Mouse (Mus musculus): ENCODE measurements at regions not wholly inside any gene's neighbourhood (a gene's known extent, or its start where the extent isn't known, plus 50 kb on each side); places are given as distances from the start of the nearest gene placed in this dataset.

DNA sequence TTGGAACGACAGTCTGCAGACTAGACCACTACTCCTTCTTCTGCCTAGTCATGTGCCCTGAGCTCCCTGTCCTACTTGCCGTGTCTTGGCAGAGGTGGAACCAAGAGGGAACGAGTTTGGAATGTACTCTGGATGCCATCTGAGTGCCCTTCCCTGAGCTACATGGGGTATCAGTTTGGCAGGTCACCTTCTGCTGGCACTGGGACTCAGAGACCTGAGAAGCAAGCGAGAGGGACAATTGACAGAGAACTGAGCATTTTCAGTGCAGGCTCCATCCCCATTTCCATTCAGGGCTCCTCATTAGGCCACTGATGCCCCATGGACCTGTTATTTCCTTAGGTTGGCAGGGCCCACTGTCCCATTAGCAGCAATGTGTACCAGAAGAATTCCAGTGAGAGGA lies 61.5 kb upstream of the Zfp648 start:
- TF ChIP-seq CTCF (IDR thresholded peaks at IDR 0.05; ENCODE audit: borderline replicate concordance, control insufficient read depth, extremely low read depth, insufficient read depth, low read length, poor library complexity): no peak
- no peak for TF ChIP-seq POLR2A (IDR thresholded peaks at IDR 0.05; ENCODE audit: control insufficient read depth, extremely low read depth, insufficient read depth, low read length, poor library complexity)
- WGBS: 92% methylated on average over 4 of the region's 4 CpGs
- Histone ChIP-seq H3K27me3 (ENCODE audit: control insufficient read depth, insufficient read depth, low read length) (no peaks in the 10 kb centered on the region), H3K27ac (ENCODE audit: control insufficient read depth, insufficient read depth, low read length) (no peak overlapping the region), H3K36me3 (ENCODE audit: control insufficient read depth, insufficient read depth, low read length) (no peaks in the 10 kb centered on the region), H3K4me3 (ENCODE audit: control insufficient read depth, insufficient read depth, low read length) (no peak overlapping the region), H3K4me1 (replicated peaks; ENCODE audit: control insufficient read depth, insufficient read depth, low read length) (no peaks in the 10 kb centered on the region)
- no peak for DNase-seq

DNA sequence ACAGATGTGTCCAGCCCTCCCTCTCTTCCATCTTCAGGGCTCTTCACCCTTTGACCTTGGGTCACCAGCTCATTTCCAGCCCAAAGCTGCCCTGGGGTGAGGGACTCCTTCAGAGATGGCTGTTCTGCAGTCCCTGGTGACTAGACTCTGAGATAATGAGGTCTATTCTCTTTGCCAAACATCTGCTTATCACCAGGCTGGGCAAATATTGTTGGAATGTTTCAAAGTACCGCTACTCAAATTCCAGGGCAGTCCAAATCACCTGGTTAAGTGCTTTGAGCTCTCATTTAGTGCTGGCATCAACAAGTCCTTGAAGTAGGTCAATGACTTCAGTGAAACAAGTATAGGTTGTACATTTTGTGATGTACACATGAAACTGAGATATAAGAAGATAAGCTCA lies 57.3 kb upstream of the Zfp648 start:
- no peaks in the 10 kb centered on the region for H3K36me3 ChIP-seq (ENCODE audit: control insufficient read depth, insufficient read depth, low read length)
- H3K4me3 ChIP-seq (ENCODE audit: control insufficient read depth, insufficient read depth, low read length): no peak overlapping the region
- no peak overlapping the region for H3K27ac ChIP-seq (ENCODE audit: control insufficient read depth, insufficient read depth, low read length)
- TF ChIP-seq CTCF (IDR thresholded peaks at IDR 0.05; ENCODE audit: borderline replicate concordance, control insufficient read depth, extremely low read depth, insufficient read depth, low read length, poor library complexity): no peak
- no peaks in the 10 kb centered on the region for H3K4me1 ChIP-seq (replicated peaks; ENCODE audit: control insufficient read depth, insufficient read depth, low read length)
- no peaks in the 10 kb centered on the region for H3K27me3 ChIP-seq (ENCODE audit: control insufficient read depth, insufficient read depth, low read length)
- no peak for DNase-seq
- 82% methylated on average over 1 of the region's 1 CpGs for WGBS

DNA sequence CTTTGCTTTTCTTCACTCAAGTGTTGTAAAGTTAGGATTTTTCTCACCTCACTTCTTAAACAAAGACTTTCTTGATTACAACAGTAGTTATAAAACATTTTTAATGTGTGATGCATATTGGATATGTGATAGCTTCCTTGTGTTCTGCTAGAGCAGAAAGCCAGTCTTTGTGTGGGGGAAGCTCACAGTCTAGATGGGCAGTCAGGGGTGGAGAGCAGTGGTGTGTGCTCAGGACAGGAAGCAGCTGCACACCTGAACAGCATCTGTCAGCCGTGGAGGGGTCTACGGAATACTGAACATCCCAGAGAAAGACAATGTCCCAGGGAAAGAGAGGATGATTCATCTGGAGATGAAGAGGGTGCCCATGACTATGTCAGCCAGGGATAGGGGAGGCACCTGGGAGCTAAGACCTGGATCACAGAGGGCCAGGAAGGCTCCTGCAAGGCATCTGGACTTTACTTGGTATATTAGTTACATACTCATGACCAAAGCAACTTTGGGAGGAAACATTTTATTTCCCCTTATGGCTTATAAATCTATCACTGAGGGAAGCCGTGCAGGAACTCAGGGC lies 53.9 kb upstream of the Zfp648 start:
- no peaks in the 10 kb centered on the region for H3K4me1 ChIP-seq (replicated peaks; ENCODE audit: control insufficient read depth, insufficient read depth, low read length)
- H3K36me3 ChIP-seq (ENCODE audit: control insufficient read depth, insufficient read depth, low read length): no peaks in the 10 kb centered on the region
- no peaks in the 10 kb centered on the region for H3K27me3 ChIP-seq (ENCODE audit: control insufficient read depth, insufficient read depth, low read length)
- TF ChIP-seq POLR2A (IDR thresholded peaks at IDR 0.05; ENCODE audit: control insufficient read depth, extremely low read depth, insufficient read depth, low read length, poor library complexity) (no peak), CTCF (IDR thresholded peaks at IDR 0.05; ENCODE audit: borderline replicate concordance, control insufficient read depth, extremely low read depth, insufficient read depth, low read length, poor library complexity) (no peak)
- 58% methylated on average over 3 of the region's 3 CpGs for WGBS
- no peak overlapping the region for H3K27ac ChIP-seq (ENCODE audit: control insufficient read depth, insufficient read depth, low read length)
- no peak for DNase-seq
- no peak overlapping the region for H3K4me3 ChIP-seq (ENCODE audit: control insufficient read depth, insufficient read depth, low read length)

DNA sequence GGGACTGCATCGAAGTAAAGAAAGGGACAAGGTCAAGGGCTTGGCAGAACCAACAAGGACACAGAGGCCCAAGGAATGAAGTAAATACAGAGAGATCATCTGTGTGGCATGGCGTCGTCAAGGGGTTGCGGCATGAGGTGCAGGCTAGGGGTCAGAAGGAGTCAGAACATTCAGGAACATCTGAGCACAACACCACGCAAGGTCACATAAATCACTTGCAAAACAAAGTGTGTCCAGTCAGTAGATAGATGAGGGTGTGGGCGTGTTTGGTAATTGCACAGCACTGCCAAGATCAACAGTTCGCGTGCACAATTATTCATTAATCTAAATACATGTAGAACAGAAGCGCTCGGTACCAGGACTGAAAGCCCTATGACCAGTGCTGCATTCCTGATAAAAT lies 52.0 kb upstream of the Zfp648 start:
- DNase-seq: no peak
- Histone ChIP-seq H3K4me1 (replicated peaks; ENCODE audit: control insufficient read depth, insufficient read depth, low read length) (no peaks in the 10 kb centered on the region), H3K36me3 (ENCODE audit: control insufficient read depth, insufficient read depth, low read length) (no peaks in the 10 kb centered on the region), H3K27ac (ENCODE audit: control insufficient read depth, insufficient read depth, low read length) (no peak overlapping the region), H3K27me3 (ENCODE audit: control insufficient read depth, insufficient read depth, low read length) (no peaks in the 10 kb centered on the region), H3K4me3 (ENCODE audit: control insufficient read depth, insufficient read depth, low read length) (no peak overlapping the region)
- TF ChIP-seq POLR2A (IDR thresholded peaks at IDR 0.05; ENCODE audit: control insufficient read depth, extremely low read depth, insufficient read depth, low read length, poor library complexity): no peak
- TF ChIP-seq CTCF (IDR thresholded peaks at IDR 0.05; ENCODE audit: borderline replicate concordance, control insufficient read depth, extremely low read depth, insufficient read depth, low read length, poor library complexity): no peak
- 91% methylated on average over 10 of the region's 10 CpGs for WGBS

DNA sequence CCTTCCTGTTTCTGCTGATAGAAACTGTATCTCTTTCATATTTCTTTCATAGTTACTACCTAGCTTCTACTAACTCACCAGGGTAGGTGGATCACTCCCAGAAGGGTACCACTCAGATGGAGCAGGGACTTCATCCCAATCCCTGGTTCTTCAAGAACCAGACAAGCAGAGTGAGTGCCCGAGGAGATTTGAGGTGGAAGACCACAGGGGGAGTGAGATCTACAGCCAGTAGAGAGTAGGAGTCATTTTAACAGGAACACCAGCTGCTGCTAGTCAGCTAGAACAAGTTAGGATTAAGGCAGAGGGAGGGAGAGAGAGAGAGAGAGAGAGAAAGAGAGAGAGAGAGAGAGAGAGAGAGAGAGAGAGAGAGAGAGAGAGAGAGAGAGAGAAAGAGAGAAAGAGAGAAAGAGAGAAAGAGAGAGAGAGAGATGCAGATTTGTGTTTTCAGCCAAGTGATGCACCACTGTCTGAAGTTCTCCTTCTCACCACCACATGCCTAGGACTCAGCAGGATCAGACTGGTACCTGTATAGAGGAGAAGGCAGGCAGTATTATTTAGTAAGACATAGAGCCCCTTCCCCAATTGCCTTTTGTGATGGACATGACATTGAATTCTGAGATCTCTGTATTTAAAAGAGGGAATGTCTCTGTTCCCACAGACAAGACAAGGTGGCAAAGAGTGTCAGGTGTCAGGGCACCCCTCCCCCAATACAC lies 51.4 kb upstream of the Zfp648 start:
- DNase-seq: no peak
- Histone ChIP-seq H3K4me3 (ENCODE audit: control insufficient read depth, insufficient read depth, low read length) (no peak overlapping the region), H3K4me1 (replicated peaks; ENCODE audit: control insufficient read depth, insufficient read depth, low read length) (no peaks in the 10 kb centered on the region), H3K36me3 (ENCODE audit: control insufficient read depth, insufficient read depth, low read length) (no peaks in the 10 kb centered on the region), H3K27me3 (ENCODE audit: control insufficient read depth, insufficient read depth, low read length) (no peaks in the 10 kb centered on the region), H3K27ac (ENCODE audit: control insufficient read depth, insufficient read depth, low read length) (no peak overlapping the region)
- WGBS: 71% methylated on average over 1 of the region's 1 CpGs
- TF ChIP-seq POLR2A (IDR thresholded peaks at IDR 0.05; ENCODE audit: control insufficient read depth, extremely low read depth, insufficient read depth, low read length, poor library complexity) (no peak), CTCF (IDR thresholded peaks at IDR 0.05; ENCODE audit: borderline replicate concordance, control insufficient read depth, extremely low read depth, insufficient read depth, low read length, poor library complexity) (no peak)

DNA sequence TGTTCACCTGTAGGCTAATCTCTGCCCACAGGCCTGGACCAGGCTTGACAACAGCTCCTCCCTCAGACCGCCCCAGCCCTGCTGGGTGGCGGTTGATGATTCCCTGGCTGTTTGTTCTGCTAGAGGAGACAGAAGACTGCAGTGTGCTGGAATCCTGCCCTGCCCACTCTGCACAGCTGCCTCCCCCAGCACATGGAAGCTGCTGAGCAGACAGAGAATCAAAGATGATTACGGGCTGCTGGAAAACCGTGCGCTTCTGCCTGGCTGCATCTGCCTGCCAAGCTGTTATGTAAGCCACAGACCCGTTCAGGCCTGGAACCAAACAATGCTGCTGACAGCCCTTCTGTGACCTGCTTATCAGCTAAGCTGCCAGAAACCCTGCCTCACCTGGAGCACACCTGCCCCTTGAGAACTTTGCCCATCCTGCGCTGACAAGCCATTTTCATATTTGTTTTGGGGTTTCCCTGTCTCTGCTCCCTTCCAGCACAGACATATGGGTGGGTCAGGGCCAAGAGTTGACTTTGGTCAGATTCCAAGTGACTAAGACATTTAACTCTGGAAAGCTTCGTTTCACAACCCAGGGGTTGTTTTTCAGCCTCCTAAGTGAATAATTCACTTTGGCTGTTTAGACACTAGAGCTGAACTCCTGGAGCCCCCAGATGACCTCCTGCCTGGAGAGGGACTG lies 50.7 kb upstream of the Zfp648 start:
- no peak overlapping the region for H3K4me3 ChIP-seq (ENCODE audit: control insufficient read depth, insufficient read depth, low read length)
- no peaks in the 10 kb centered on the region for H3K36me3 ChIP-seq (ENCODE audit: control insufficient read depth, insufficient read depth, low read length)
- no peaks in the 10 kb centered on the region for H3K27me3 ChIP-seq (ENCODE audit: control insufficient read depth, insufficient read depth, low read length)
- no peak for DNase-seq
- H3K27ac ChIP-seq (ENCODE audit: control insufficient read depth, insufficient read depth, low read length): no peak overlapping the region
- 74% methylated on average over 8 of the region's 8 CpGs for WGBS
- no peaks in the 10 kb centered on the region for H3K4me1 ChIP-seq (replicated peaks; ENCODE audit: control insufficient read depth, insufficient read depth, low read length)
- TF ChIP-seq POLR2A (IDR thresholded peaks at IDR 0.05; ENCODE audit: control insufficient read depth, extremely low read depth, insufficient read depth, low read length, poor library complexity) (no peak), CTCF (IDR thresholded peaks at IDR 0.05; ENCODE audit: borderline replicate concordance, control insufficient read depth, extremely low read depth, insufficient read depth, low read length, poor library complexity) (no peak)

Data from thymus, adult 2 months (tissue).